Mouse (Mus musculus) gastrocnemius, adult 2 months (tissue): ENCODE measurements around the gene Il4i1. TPM values are rescaled to one million over a fixed set of nuclear protein-coding genes. Genes with fewer than 3 reads are reported as not detected.
A peak's percentile ranks its signal among the peaks of the same experiment; 100 is the strongest.
"Not testable (repeated sequence)": the region's sequence is repeated elsewhere in the genome, so short reads cannot be mapped to it uniquely, and the experiment has no call there.

ENCODE experiments used
- DNase-seq: peaks from one replicate; pipeline ENCODE4 v3.0.0; 2022
- H3K27ac ChIP-seq: fragments of 200-600 bp; 2 replicates; pipeline ENCODE4 v1.8.1; 2022; ENCODE audit warnings: mild to moderate bottlenecking
- H3K4me3 ChIP-seq: fragments of 200-600 bp; 2 replicates; pipeline ENCODE4 v1.8.1; 2022; ENCODE audit warnings: mild to moderate bottlenecking, moderate library complexity
- CTCF ChIP-seq: fragments of 200-600 bp; IDR thresholded peaks from 2 replicates; pipeline ENCODE4 v1.8.1; 2022; ENCODE audit warnings: antibody characterized with exemption, mild to moderate bottlenecking, moderate library complexity
- intact Hi-C: fragments of 180-260 bp; cut with DNase I; formaldehyde crosslinking; loops from one replicate; pipeline ENCODE4 v1.15.1; 2025
- microRNA-seq: library from miRNA; unstranded; fragments of <30 nt; microRNA quantifications from one replicate; pipeline ENCODE4 v1.2.0, GENCODE M21; 2021
- total RNA-seq, 2 experiments: library from RNA; stranded (reverse); gene quantifications; 2 replicates each; pipeline ENCODE4 v1.2.3; 2021

Il4i1 gene
- total RNA-seq, 2 experiments from 2014 or later, result 1.6 to 3.3 TPM

- TF ChIP-seq CTCF, result no peak
- H3K4me3 ChIP-seq, result peak overlapping the region; percentile 97
- no peak for DNase-seq
- intact Hi-C loops, result loop anchor here (2.0 kb wide), 1 partner anchor 22 kb away; the partner anchor contains the start of gene Med25
- peak overlapping the region; percentile 99 for H3K27ac ChIP-seq
Measured at GRCm38 (mm10) chr7:44870614-44871013, 54.4 kb downstream of the Il4i1 start.

GRCm38 (mm10) chr7:44871181-44871580 is 55.0 kb downstream of the Il4i1 start:
- no peak overlapping the region for H3K4me3 ChIP-seq
- peak overlapping the region; percentile 40; the same call in 1 of the 2 replicates for H3K27ac ChIP-seq
- DNase-seq, result no peak
- intact Hi-C loops, result loop anchor here (2.0 kb wide), 1 partner anchor 22 kb away; the partner anchor contains the start of gene Med25
- TF ChIP-seq CTCF, result no peak

GRCm38 (mm10) chr7:44871774-44872173 is 55.6 kb downstream of the Il4i1 start:
- not testable (repeated sequence) for H3K4me3 ChIP-seq, H3K27ac ChIP-seq, DNase-seq
- intact Hi-C loops, result loop anchor here (2.0 kb wide), 2 partner anchors 15 to 21 kb away; partner anchors contain the start of gene Med25
- peak; percentile 41 for TF ChIP-seq CTCF

- TF ChIP-seq CTCF, result no peak
- no peak for DNase-seq
- Histone ChIP-seq H3K4me3 (no peak overlapping the region), H3K27ac (no peak overlapping the region)
- intact Hi-C loops, result no loop called here
Measured at GRCm38 (mm10) chr7:44877833-44878232, 61.6 kb downstream of the Il4i1 start.

GRCm38 (mm10) chr7:44883036-44883435 is 66.8 kb downstream of the Il4i1 start:
- intact Hi-C loops, result no loop called here
- no peak for DNase-seq

GRCm38 (mm10) chr7:44884637-44885036 is 68.5 kb downstream of the Il4i1 start:
- no peak for DNase-seq
- Histone ChIP-seq H3K4me3 (no peak overlapping the region), H3K27ac (no peak overlapping the region)
- intact Hi-C loops, result no loop called here
- TF ChIP-seq CTCF, result no peak

More at GRCm38 (mm10) chr7:44883036-44883435, 66.8 kb downstream of the Il4i1 start:
- TF ChIP-seq CTCF, result no peak
- H3K27ac ChIP-seq, result no peak overlapping the region
- no peak overlapping the region for H3K4me3 ChIP-seq

GRCm38 (mm10) chr7:44886964-44887363 is 70.8 kb downstream of the Il4i1 start:
- Histone ChIP-seq H3K4me3 (no peak overlapping the region), H3K27ac (peak overlapping the region; percentile 75; the same call in 1 of the 2 replicates)
- DNase-seq, result no peak
- intact Hi-C loops, result loop anchor here (2.0 kb wide), 1 partner anchor 14 kb away; no protein-coding TSS in a partner anchor
- no peak for TF ChIP-seq CTCF

GRCm38 (mm10) chr7:44888256-44889105 is 72.3 kb downstream of the Il4i1 start:
- peak; percentile 61 for DNase-seq
- peak overlapping the region; percentile 75 for H3K27ac ChIP-seq
- H3K4me3 ChIP-seq, result no peak overlapping the region
- intact Hi-C loops, result no loop called here
- TF ChIP-seq CTCF, result no peak

- Histone ChIP-seq H3K4me3 (no peak overlapping the region), H3K27ac (no peak overlapping the region)
- no peak for DNase-seq
- no peak for TF ChIP-seq CTCF
- intact Hi-C loops, result no loop called here
Measured at GRCm38 (mm10) chr7:44890180-44890579, 74.0 kb downstream of the Il4i1 start.

Small RNAs within 50 kb of the gene (microRNA-seq; reads per million reads assigned to microRNA genes)
- gene Mir707, result not detected

Other genes with a start within 250 kb of the Il4i1 start
- gene Napsa, start 244.0 kb upstream of the Il4i1 start, total RNA-seq, result under 1 TPM in 1 of 2 experiments, not detected in 1; 0.20 TPM
- 1 to 10 TPM; 3.0 to 3.6 TPM for gene Kcnc3, start 225.7 kb upstream of the Il4i1 start, total RNA-seq
- 10 to 100 TPM; 32.0 to 36.7 TPM for gene Myh14, start 145.5 kb upstream of the Il4i1 start, total RNA-seq
- gene Izumo2, start 107.6 kb upstream of the Il4i1 start, total RNA-seq, result not detected
- gene Vrk3, start 68.0 kb upstream of the Il4i1 start, total RNA-seq, result 10 to 100 TPM; 17.1 to 22.9 TPM
- under 1 TPM in 1 of 2 experiments, not detected in 1; 0.11 TPM for gene Zfp473, start 65.3 kb upstream of the Il4i1 start, total RNA-seq
- 10 to 100 TPM; 21.8 to 26.6 TPM for gene Nup62, start 299 bp upstream of the Il4i1 start, total RNA-seq
- gene Atf5, start 271 bp downstream of the Il4i1 start, total RNA-seq, result 100 to 1,000 TPM in 1 of 2 experiments, 10 to 100 TPM in 1; 74.7 to 115 TPM
- 100 to 1,000 TPM; 128 to 137 TPM for gene Akt1s1, start 32.6 kb downstream of the Il4i1 start, total RNA-seq
- 10 to 100 TPM; 40.8 to 56.4 TPM for gene Tbc1d17, start 32.7 kb downstream of the Il4i1 start, total RNA-seq
- gene Pnkp, start 40.8 kb downstream of the Il4i1 start, total RNA-seq, result 10 to 100 TPM; 19.4 to 21.2 TPM
- 100 to 1,000 TPM; 126 to 137 TPM for gene Ptov1, start 53.4 kb downstream of the Il4i1 start, total RNA-seq
- gene Med25, start 76.3 kb downstream of the Il4i1 start, total RNA-seq, result 10 to 100 TPM; 53.1 to 68.5 TPM
- 10 to 100 TPM; 16.4 to 18.6 TPM for gene Fuz, start 79.7 kb downstream of the Il4i1 start, total RNA-seq
- 10 to 100 TPM; 59.1 to 62.6 TPM for gene Ap2a1, start 113.1 kb downstream of the Il4i1 start, total RNA-seq
- gene Tsks, start 126.8 kb downstream of the Il4i1 start, total RNA-seq, result not detected
- 1 to 10 TPM in 1 of 2 experiments, under 1 TPM in 1; 0.92 to 2.3 TPM for gene Cpt1c, start 158.5 kb downstream of the Il4i1 start, total RNA-seq
- 100 to 1,000 TPM; 126 to 136 TPM for gene Prmt1, start 170.2 kb downstream of the Il4i1 start, total RNA-seq
- gene Irf3, start 181.3 kb downstream of the Il4i1 start, total RNA-seq, result 10 to 100 TPM; 18.4 to 18.9 TPM
- 1 to 10 TPM; 7.6 to 9.7 TPM for gene Bcl2l12, start 182.3 kb downstream of the Il4i1 start, total RNA-seq
- 10 to 100 TPM; 41.7 to 44.3 TPM for gene Scaf1, start 200.0 kb downstream of the Il4i1 start, total RNA-seq
- gene Rras, start 201.6 kb downstream of the Il4i1 start, total RNA-seq, result 10 to 100 TPM; 22.6 to 25.5 TPM
- 10 to 100 TPM; 12.8 to 16.1 TPM for gene Prr12, start 236.5 kb downstream of the Il4i1 start, total RNA-seq
- gene Nosip, start 246.0 kb downstream of the Il4i1 start, total RNA-seq, result 10 to 100 TPM; 30.2 to 32.9 TPM
- 10 to 100 TPM in 1 of 2 experiments, 1 to 10 TPM in 1; 8.1 to 11.0 TPM for gene Prrg2, start 246.3 kb downstream of the Il4i1 start, total RNA-seq